Mouse (Mus musculus) stomach, embryonic 16.5 days (tissue): ENCODE measurements around the gene Tmem82. TPM values are rescaled to one million over a fixed set of nuclear protein-coding genes. Genes with fewer than 3 reads are reported as not detected.

Source experiments
- ATAC-seq: fragments of 200-750 bp; cut with Nextera tagmentation; 2 replicates; pipeline ENCODE4 v1.8.0; 2017; ENCODE audit warnings: moderate number of reproducible peaks, moderate TSS enrichment; ENCODE audit not compliant: insufficient read depth, low FRiP score
- H3K27ac ChIP-seq: fragments of 300-500 bp; sonication (generic); 2 replicates; pipeline ENCODE4 v1.5.1; 2014; ENCODE audit warnings: low read length
- H3K27me3 ChIP-seq: fragments of 300-500 bp; sonication (generic); 2 replicates; pipeline ENCODE4 v1.6.1; 2014; ENCODE audit warnings: low read length, control low read depth, mixed read lengths; ENCODE audit not compliant: control insufficient read depth, insufficient read depth
- H3K36me3 ChIP-seq: fragments of 300-500 bp; sonication (generic); 2 replicates; pipeline ENCODE4 v1.6.1; 2014; ENCODE audit warnings: low read length; ENCODE audit not compliant: control insufficient read depth, insufficient read depth
- H3K4me1 ChIP-seq: fragments of 300-500 bp; sonication (generic); 2 replicates; pipeline ENCODE4 v1.6.1; 2014; ENCODE audit warnings: low read length, control low read depth, mixed read lengths; ENCODE audit not compliant: control insufficient read depth, insufficient read depth
- H3K4me2 ChIP-seq: fragments of 300-500 bp; sonication (generic); 2 replicates; pipeline ENCODE4 v1.6.1; 2014; ENCODE audit warnings: low read depth, low read length, mixed read lengths
- H3K4me3 ChIP-seq: fragments of 300-500 bp; sonication (generic); replicated peaks from 2 replicates; pipeline ENCODE4 v1.5.1; 2014; ENCODE audit warnings: mild to moderate bottlenecking, low read length
- H3K9ac ChIP-seq: fragments of 300-500 bp; sonication (generic); 2 replicates; pipeline ENCODE4 v1.6.1; 2014; ENCODE audit warnings: low read length
- H3K9me3 ChIP-seq: fragments of 300-500 bp; sonication (generic); replicated peaks from 2 replicates; pipeline ENCODE4 v1.6.1; 2016; ENCODE audit warnings: low read length, control low read depth; ENCODE audit not compliant: control insufficient read depth
- WGBS: fragments of 180-500 bp; shearing (Covaris S2); extraction: QIAGEN DNeasy Blood & Tissue Kit; methylation state at CpG from one replicate; pipeline ENCODE4 v1.1.7; 2014; 5-methylcytosine and 5-hydroxymethylcytosine counted together
- polyA plus RNA-seq: library from polyadenylated mRNA; unstranded; fragments of >200 nt; fragmentation: Nextera tagmentation; extraction: Ambion mirVana; gene quantifications from 2 replicates; pipeline ENCODE4 v1.2.1, GENCODE M21; 2015

Tmem82 gene
- polyA plus RNA-seq, 1 experiment from 2014 or later, result 3.8 TPM

DNA sequence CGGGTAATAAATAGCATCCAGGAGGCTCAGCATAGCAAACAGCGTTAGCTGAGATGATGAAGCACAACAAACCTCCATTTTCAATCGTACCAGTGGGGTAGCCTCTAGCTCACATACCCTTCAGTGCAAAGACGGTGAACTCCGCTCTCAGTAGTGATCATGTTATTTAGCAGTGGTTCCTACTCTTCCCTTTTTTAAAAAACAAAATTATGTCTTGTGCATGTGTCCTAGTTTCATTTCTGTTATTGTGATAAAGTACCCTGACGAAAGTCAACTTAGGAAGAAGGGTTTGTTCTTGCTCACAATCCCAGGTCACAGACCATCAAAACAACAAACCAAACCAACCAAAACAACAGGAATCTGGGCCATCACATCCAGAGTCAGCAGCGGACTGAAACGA, 27.6 kb upstream of the Tmem82 start:
- peaks cover 10% of the 10 kb centered on the region for H3K4me1 ChIP-seq
- 85% methylated on average over 8 of the region's 8 CpGs for WGBS
- H3K4me3 ChIP-seq, result no peak overlapping the region
- ATAC-seq, result no peak
- H3K9ac ChIP-seq, result no peak overlapping the region
- no peak overlapping the region for H3K27ac ChIP-seq
- H3K36me3 ChIP-seq, result no peaks in the 10 kb centered on the region
- H3K9me3 ChIP-seq, result no peaks in the 10 kb centered on the region
- H3K27me3 ChIP-seq, result no peaks in the 10 kb centered on the region
- no peak overlapping the region for H3K4me2 ChIP-seq

GRCm38 (mm10) chr4:141643118-141643855, 24.9 kb upstream of the Tmem82 start:
- ATAC-seq, result peak; percentile 27; the same call in 1 of the 2 replicates
- no peaks in the 10 kb centered on the region for H3K27me3 ChIP-seq
- 40% methylated on average over 7 of the region's 7 CpGs for WGBS

DNA sequence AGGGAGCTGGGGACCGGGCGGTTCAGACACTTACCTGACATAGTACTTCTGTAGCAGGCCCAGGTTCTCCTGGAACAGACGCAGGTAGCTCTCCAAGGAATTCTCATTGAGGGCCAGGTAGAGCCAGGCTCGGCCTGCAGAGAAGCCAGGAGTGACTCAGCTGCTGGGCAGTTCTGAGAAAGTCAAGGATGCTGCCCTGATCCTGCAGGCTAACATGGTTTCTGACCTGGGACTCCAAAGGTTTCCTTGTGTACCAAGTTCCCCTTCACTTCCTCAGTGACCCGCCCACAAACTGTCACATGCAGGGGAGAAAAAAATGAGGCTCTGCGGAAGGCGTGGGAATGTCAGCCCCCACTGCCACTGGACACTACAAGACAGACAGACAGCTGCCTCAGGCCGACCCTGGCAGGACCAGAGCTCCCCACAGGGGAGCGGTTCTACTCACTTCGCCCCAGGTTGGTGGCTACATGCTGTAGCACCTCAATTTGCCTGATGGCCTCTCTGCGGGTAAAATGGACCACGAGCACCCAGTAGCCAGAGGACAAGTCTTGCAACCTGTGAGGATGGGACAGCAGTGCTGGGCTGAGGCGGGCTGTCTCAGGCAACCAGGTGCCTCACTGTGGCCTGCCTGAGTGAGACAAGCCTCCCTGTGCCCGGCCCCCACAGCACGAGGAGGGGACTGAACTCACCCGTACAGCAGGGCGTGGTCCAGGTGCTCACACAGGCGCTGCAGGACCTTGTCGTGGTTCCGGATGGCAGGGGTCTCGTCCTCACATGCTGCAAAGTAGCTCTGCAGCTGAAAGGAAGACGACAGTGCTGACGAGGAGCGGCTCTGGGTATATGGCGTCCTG, 23.8 kb upstream of the Tmem82 start:
- WGBS, result 77% methylated on average over 25 of the region's 25 CpGs
- Histone ChIP-seq H3K9me3 (no peaks in the 10 kb centered on the region), H3K27me3 (no peaks in the 10 kb centered on the region), H3K4me1 (peaks cover 10% of the 10 kb centered on the region), H3K9ac (no peak overlapping the region), H3K4me3 (no peak overlapping the region), H3K36me3 (no peaks in the 10 kb centered on the region; the same call in 1 of the 2 replicates), H3K27ac (no peak overlapping the region), H3K4me2 (no peak overlapping the region)
- 0 out of 2 replicates have a peak, but pooled peaks have one; percentile 25 for ATAC-seq

More at GRCm38 (mm10) chr4:141643118-141643855, 24.9 kb upstream of the Tmem82 start:
- Histone ChIP-seq H3K4me2 (no peak overlapping the region), H3K36me3 (no peaks in the 10 kb centered on the region; the same call in 1 of the 2 replicates), H3K27ac (peak overlapping the region; percentile 54), H3K9ac (no peak overlapping the region), H3K4me1 (peaks cover 10% of the 10 kb centered on the region), H3K9me3 (no peaks in the 10 kb centered on the region), H3K4me3 (no peak overlapping the region)

DNA sequence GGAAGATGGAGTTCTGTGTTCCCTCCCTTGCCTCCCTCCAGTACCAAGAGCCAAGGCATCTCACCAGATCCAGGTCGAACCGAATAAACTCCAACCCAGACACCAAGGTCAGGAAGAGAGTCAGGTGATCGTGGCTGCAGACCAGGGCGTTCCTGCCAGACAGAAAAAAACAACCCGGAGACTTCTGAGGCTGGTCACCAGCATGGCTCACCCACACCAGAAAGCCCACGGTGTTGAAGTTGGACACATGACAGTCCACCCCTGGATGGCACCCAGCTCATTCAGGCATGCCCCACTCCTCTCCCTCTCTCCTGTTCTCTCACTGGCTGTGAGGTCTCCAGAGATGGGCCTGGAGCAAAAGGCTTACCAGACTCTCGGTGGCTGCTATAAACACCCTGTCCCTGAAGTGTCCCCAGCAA, 22.9 kb upstream of the Tmem82 start:
- H3K27ac ChIP-seq, result no peak overlapping the region
- H3K9me3 ChIP-seq, result no peaks in the 10 kb centered on the region
- WGBS, result 84% methylated on average over 7 of the region's 7 CpGs
- no peaks in the 10 kb centered on the region for H3K27me3 ChIP-seq
- peaks cover 10% of the 10 kb centered on the region for H3K4me1 ChIP-seq
- ATAC-seq, result no peak
- no peaks in the 10 kb centered on the region; the same call in 1 of the 2 replicates for H3K36me3 ChIP-seq
- H3K4me2 ChIP-seq, result no peak overlapping the region
- H3K9ac ChIP-seq, result no peak overlapping the region
- no peak overlapping the region for H3K4me3 ChIP-seq

- no peaks in the 10 kb centered on the region for H3K9me3 ChIP-seq
- no peaks in the 10 kb centered on the region; the same call in 1 of the 2 replicates for H3K36me3 ChIP-seq
- no peak overlapping the region for H3K4me2 ChIP-seq
- no peak overlapping the region for H3K4me3 ChIP-seq
- no peak overlapping the region for H3K9ac ChIP-seq
- H3K27ac ChIP-seq, result no peak overlapping the region
- WGBS, result 76% methylated on average over 11 of the region's 11 CpGs
- H3K27me3 ChIP-seq, result no peaks in the 10 kb centered on the region
- peaks cover 10% of the 10 kb centered on the region for H3K4me1 ChIP-seq
- ATAC-seq, result no peak
Measured at GRCm38 (mm10) chr4:141639474-141639873, 21.0 kb upstream of the Tmem82 start.

- H3K4me3 ChIP-seq, result no peak overlapping the region
- no peak overlapping the region for H3K4me2 ChIP-seq
- H3K27me3 ChIP-seq, result no peaks in the 10 kb centered on the region
- 93% methylated on average over 5 of the region's 5 CpGs for WGBS
- ATAC-seq, result no peak
- no peaks in the 10 kb centered on the region; the same call in 1 of the 2 replicates for H3K4me1 ChIP-seq
- H3K9ac ChIP-seq, result no peak overlapping the region
- H3K27ac ChIP-seq, result no peak overlapping the region
- H3K9me3 ChIP-seq, result no peaks in the 10 kb centered on the region
- H3K36me3 ChIP-seq, result peaks cover 6% of the 10 kb centered on the region
Measured at GRCm38 (mm10) chr4:141636693-141637092, 18.3 kb upstream of the Tmem82 start.

DNA sequence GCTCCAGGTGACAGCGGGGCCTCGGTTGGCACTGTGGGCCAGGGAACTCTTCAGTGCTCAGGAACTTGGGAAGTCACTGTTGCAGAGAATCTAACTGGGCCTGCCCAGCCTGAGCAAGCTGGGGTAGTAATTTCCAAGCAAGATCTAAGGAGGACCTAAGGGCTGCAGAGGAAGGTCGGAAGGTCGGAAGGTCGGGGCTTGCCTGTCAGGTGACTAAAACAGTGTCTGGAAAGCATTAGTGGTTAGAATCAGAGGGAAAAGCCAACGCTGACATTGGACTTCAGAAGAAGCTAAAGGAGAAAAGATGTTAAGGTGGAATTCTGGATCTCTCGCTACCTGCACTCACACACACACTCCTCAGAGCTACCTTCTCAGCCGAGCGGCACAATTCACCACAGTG, 17.6 kb upstream of the Tmem82 start:
- no peak overlapping the region for H3K9ac ChIP-seq
- no peak overlapping the region for H3K4me2 ChIP-seq
- peaks cover 9% of the 10 kb centered on the region for H3K36me3 ChIP-seq
- H3K27me3 ChIP-seq, result no peaks in the 10 kb centered on the region
- no peak overlapping the region for H3K4me3 ChIP-seq
- no peaks in the 10 kb centered on the region for H3K9me3 ChIP-seq
- WGBS, result 80% methylated on average over 9 of the region's 9 CpGs
- no peaks in the 10 kb centered on the region for H3K4me1 ChIP-seq
- ATAC-seq, result no peak
- no peak overlapping the region for H3K27ac ChIP-seq

- no peak overlapping the region for H3K4me2 ChIP-seq
- peaks cover 17% of the 10 kb centered on the region for H3K36me3 ChIP-seq
- WGBS, result 90% methylated on average over 21 of the region's 21 CpGs
Measured at GRCm38 (mm10) chr4:141632111-141632873, 13.9 kb upstream of the Tmem82 start.

More at GRCm38 (mm10) chr4:141632111-141632873, 13.9 kb upstream of the Tmem82 start:
- Histone ChIP-seq H3K4me1 (no peaks in the 10 kb centered on the region), H3K4me3 (no peak overlapping the region), H3K27me3 (no peaks in the 10 kb centered on the region), H3K9me3 (no peaks in the 10 kb centered on the region), H3K9ac (no peak overlapping the region), H3K27ac (no peak overlapping the region)
- no peak for ATAC-seq
